Mouse (Mus musculus) CH12.LX (cell line): ENCODE measurements around the gene Cttnbp2. TPM values are rescaled to one million over a fixed set of nuclear protein-coding genes. Genes with fewer than 3 reads are reported as not detected.

Source experiments
- DNase-seq: peaks from one replicate; pipeline ENCODE4 v3.0.0-alpha.2; 2013; ENCODE audit errors: extremely low read depth
- H3K27ac ChIP-seq: 2 replicates; pipeline ENCODE4 v1.5.1; 2012; ENCODE audit warnings: low read depth, mild to moderate bottlenecking, control low read depth, moderate library complexity; ENCODE audit not compliant: insufficient read depth
- H3K27me3 ChIP-seq: replicated peaks from 2 replicates; pipeline ENCODE3; 2012; ENCODE audit warnings: inconsistent platforms
- H3K36me3 ChIP-seq, 2 experiments: replicated peaks in 1 of 2; 2 replicates each; pipeline versions ENCODE3 to v1.6.1; 2012; ENCODE audit warnings: inconsistent platforms in 1 of 2, low read length in 1 of 2, mild to moderate bottlenecking in 1 of 2, mixed read lengths in 1 of 2, moderate library complexity in 1 of 2; ENCODE audit not compliant: control insufficient read depth in 1 of 2, insufficient read depth in 1 of 2
- H3K4me1 ChIP-seq, 2 experiments: 2 replicates each; pipeline ENCODE4 v1.6.1; 2012; ENCODE audit warnings: inconsistent platforms in 1 of 2, moderate library complexity in 1 of 2; ENCODE audit not compliant: insufficient read depth in 2 of 2, control insufficient read depth in 1 of 2
- H3K4me2 ChIP-seq: 2 replicates; pipeline ENCODE4 v1.6.1; 2012; ENCODE audit warnings: low read depth, mild to moderate bottlenecking, control low read depth; ENCODE audit not compliant: poor library complexity, insufficient read depth, severe bottlenecking
- H3K4me3 ChIP-seq, 3 experiments: fragments of 150-350 bp in 1 of 3; sonication (generic) in 1 of 3; replicated peaks in 1 of 3; 2 replicates each; pipeline versions ENCODE3 to v1.5.1; 2011 to 2012; ENCODE audit warnings: low read depth in 2 of 3, low read length in 2 of 3, mild to moderate bottlenecking in 2 of 3, moderate library complexity in 2 of 3, control low read depth in 1 of 3, improper control_type of control experiment in 1 of 3, inconsistent platforms in 1 of 3, mixed read lengths in 1 of 3; ENCODE audit not compliant: poor library complexity in 1 of 3
- H3K79me2 ChIP-seq: replicated peaks from 2 replicates; pipeline ENCODE4 v1.6.1; 2012; ENCODE audit warnings: mild to moderate bottlenecking, moderate library complexity; ENCODE audit not compliant: control insufficient read depth, poor library complexity, insufficient read depth, severe bottlenecking; ENCODE audit errors: extremely low read depth
- H3K9ac ChIP-seq: 2 replicates; pipeline ENCODE4 v1.6.1; 2012; ENCODE audit warnings: low read depth, mild to moderate bottlenecking, control low read depth, moderate library complexity; ENCODE audit not compliant: insufficient read depth
- H3K9me3 ChIP-seq: replicated peaks from 2 replicates; pipeline ENCODE3; 2012; ENCODE audit warnings: low read length, inconsistent platforms, mixed read lengths
- CHD1 ChIP-seq: IDR thresholded peaks from 2 replicates; pipeline ENCODE4 v1.6.1; 2012; ENCODE audit warnings: low read depth, low read length, improper control_type of control experiment, inconsistent platforms
- CTCF ChIP-seq, 2 experiments: IDR thresholded peaks in 1 of 2; conservative IDR thresholded peaks in 1 of 2; 2 replicates each; pipeline ENCODE4 v1.5.1; 2011 to 2012; ENCODE audit warnings: low read depth in 2 of 2, low read length in 2 of 2, improper control_type of control experiment in 1 of 2, inconsistent platforms in 1 of 2, mild to moderate bottlenecking in 1 of 2, moderate library complexity in 1 of 2
- ELF1 ChIP-seq: IDR thresholded peaks from 2 replicates; pipeline ENCODE4 v1.6.1; 2014; ENCODE audit warnings: low read depth, mild to moderate bottlenecking, inconsistent platforms, low read length, improper control_type of control experiment
- EP300 ChIP-seq: IDR thresholded peaks from 2 replicates; pipeline ENCODE4 v1.6.1; 2011; ENCODE audit warnings: low read length, improper control_type of control experiment
- GABPA ChIP-seq: IDR thresholded peaks from 2 replicates; pipeline ENCODE4 v1.6.1; 2012; ENCODE audit warnings: low read depth, low read length, improper control_type of control experiment, inconsistent platforms; ENCODE audit not compliant: insufficient replicate concordance
- IRF4 ChIP-seq: IDR thresholded peaks from 2 replicates; pipeline ENCODE4 v1.6.1; 2014; ENCODE audit warnings: low read depth, mild to moderate bottlenecking, inconsistent platforms, low read length, improper control_type of control experiment
- KAT2A ChIP-seq: IDR thresholded peaks from 2 replicates; pipeline ENCODE4 v1.6.1; 2012; ENCODE audit warnings: low read length, improper control_type of control experiment, inconsistent platforms; ENCODE audit not compliant: insufficient replicate concordance
- MAFK ChIP-seq: IDR thresholded peaks from 2 replicates; pipeline ENCODE4 v1.6.1; 2011; ENCODE audit warnings: low read length, improper control_type of control experiment; ENCODE audit not compliant: insufficient replicate concordance
- MEF2A ChIP-seq: IDR thresholded peaks from 2 replicates; pipeline ENCODE4 v1.6.1; 2014; ENCODE audit warnings: low read depth, mild to moderate bottlenecking, inconsistent platforms, low read length, improper control_type of control experiment, borderline replicate concordance
- MXI1 ChIP-seq: IDR thresholded peaks from 2 replicates; pipeline ENCODE4 v1.6.1; 2011; ENCODE audit warnings: mild to moderate bottlenecking, low read depth, low read length, improper control_type of control experiment
- NELFE ChIP-seq: IDR thresholded peaks from 2 replicates; pipeline ENCODE4 v1.6.1; 2011; ENCODE audit warnings: low read depth, low read length, improper control_type of control experiment
- NRF1 ChIP-seq: IDR thresholded peaks from 2 replicates; pipeline ENCODE4 v1.6.1; 2014; ENCODE audit warnings: low read depth, mild to moderate bottlenecking, inconsistent platforms, low read length, improper control_type of control experiment, moderate library complexity
- POLR2AphosphoS2 ChIP-seq: IDR thresholded peaks from 2 replicates; pipeline ENCODE4 v1.6.1; 2011; ENCODE audit warnings: low read depth, low read length, improper control_type of control experiment
- RAD21 ChIP-seq: IDR thresholded peaks from 2 replicates; pipeline ENCODE4 v1.6.1; 2011; ENCODE audit warnings: low read depth, mild to moderate bottlenecking, low read length, improper control_type of control experiment, moderate library complexity
- SIN3A ChIP-seq: IDR thresholded peaks from 2 replicates; pipeline ENCODE4 v1.6.1; 2012; ENCODE audit warnings: low read length, improper control_type of control experiment, inconsistent platforms
- SMC3 ChIP-seq: IDR thresholded peaks from 2 replicates; pipeline ENCODE4 v1.6.1; 2011; ENCODE audit warnings: low read depth, low read length, improper control_type of control experiment
- UBTF ChIP-seq: IDR thresholded peaks from 2 replicates; pipeline ENCODE4 v1.6.1; 2012; ENCODE audit warnings: low read depth, mild to moderate bottlenecking, inconsistent platforms, low read length, improper control_type of control experiment, moderate library complexity
- ZKSCAN1 ChIP-seq: IDR thresholded peaks from 2 replicates; pipeline ENCODE4 v1.6.1; 2012; ENCODE audit warnings: low read depth, inconsistent platforms, low read length, improper control_type of control experiment, borderline replicate concordance
- dilution Hi-C: fragments of 300-500 bp; cut with MboI; formaldehyde crosslinking; loops from 2 replicates; pipeline ENCODE4 v1.14.3; 2020; ENCODE audit warnings: low sequenced_read_pairs; ENCODE audit not compliant: extremely low pct_unique_long_range_greater_than_20kb, extremely low pct_ligation_motif_present
- in situ Hi-C: fragments of 300-500 bp; cut with MboI; formaldehyde crosslinking; loops from 3 replicates; pipeline ENCODE4 v1.14.3; 2019; ENCODE audit warnings: low sequenced_read_pairs, low pct_ligation_motif_present, low pct_unique_long_range_greater_than_20kb, mixed read lengths
- polyA plus RNA-seq: library from polyadenylated mRNA; unstranded; fragments of >175 nt; gene quantifications from 2 replicates; pipeline ENCODE4 v1.2.1, GENCODE M21; 2012; ENCODE audit warnings: low read depth; ENCODE audit not compliant: insufficient read length
- total RNA-seq, 2 experiments: library from RNA; depleted of rRNA; stranded (reverse); fragments of 300-350 nt in 1 of 2; fragments of >200 nt in 1 of 2; gene quantifications; 2 replicates each; pipeline ENCODE4 v1.2.3; 2012 to 2014

The Cttnbp2 gene
- total and polyA plus RNA-seq, 3 experiments: 1.1 to 1.7 (median 1.5) TPM

- H3K9me3 ChIP-seq: no peaks in the 10 kb centered on the region
- in situ Hi-C loops: loop anchor here (25.0 kb wide), 2 partner anchors 286 to 461 kb away; no protein-coding TSS in a partner anchor
- H3K4me2 ChIP-seq: no peak overlapping the region
- dilution Hi-C loops: no loop called here
- no peak for TF ChIP-seq IRF4
- TF ChIP-seq EP300: no peak
- no peak for TF ChIP-seq GABPA
- no peak for TF ChIP-seq NELFE
- no peak for TF ChIP-seq NRF1
- no peak for TF ChIP-seq MEF2A
- TF ChIP-seq CHD1: no peak
- no peak for TF ChIP-seq MAFK
- no peak for TF ChIP-seq MXI1
- TF ChIP-seq SIN3A: no peak
- TF ChIP-seq UBTF: no peak
- no peak for TF ChIP-seq POLR2AphosphoS2
- TF ChIP-seq ELF1: no peak
- no peak for TF ChIP-seq ZKSCAN1
- no peak overlapping the region for H3K4me3 ChIP-seq
- no peak overlapping the region for H3K9ac ChIP-seq
- H3K36me3 ChIP-seq: no peaks in the 10 kb centered on the region
- no peak overlapping the region for H3K27ac ChIP-seq
- no peaks in the 10 kb centered on the region for H3K27me3 ChIP-seq
- no peak for DNase-seq
- H3K79me2 ChIP-seq: no peaks in the 10 kb centered on the region
- H3K4me1 ChIP-seq: peaks cover 3 to 27% of the 10 kb centered on the region in 2 experiments; a peak in 3 of 4 replicates
These were observed 141.0 kb downstream of the Cttnbp2 start for GRCm38 (mm10) chr6:18373652-18374051.

GRCm38 (mm10) chr6:18372447-18373228 lies 142.0 kb downstream of the Cttnbp2 start:
- peaks cover 7 to 33% of the 10 kb centered on the region in 2 experiments; a peak in 3 of 4 replicates for H3K4me1 ChIP-seq
- no peak overlapping the region for H3K9ac ChIP-seq
- H3K27me3 ChIP-seq: no peaks in the 10 kb centered on the region
- dilution Hi-C loops: no loop called here
- no peaks in the 10 kb centered on the region for H3K36me3 ChIP-seq
- peak; percentile 80 for DNase-seq
- TF ChIP-seq CTCF (conservative IDR thresholded peaks at IDR 0.05 in 1 of 2, IDR thresholded peaks at IDR 0.05 in 1 of 2; ENCODE audit: low read depth in 2 of 2, low read length in 2 of 2) (peak; percentile 55 to 87; a peak in 3 of 4 replicates), RAD21 (peak; percentile 86), KAT2A (no peak), SMC3 (peak; percentile 88)
- H3K27ac ChIP-seq: no peak overlapping the region
- no peak overlapping the region for H3K4me2 ChIP-seq
- in situ Hi-C loops: loop anchor here (25.0 kb wide), 2 partner anchors 285 to 460 kb away; no protein-coding TSS in a partner anchor
- H3K79me2 ChIP-seq: no peaks in the 10 kb centered on the region
- no peak overlapping the region for H3K4me3 ChIP-seq
- H3K9me3 ChIP-seq: no peaks in the 10 kb centered on the region
